Comparison of ENCODE assay signal across 9 mouse cellular contexts in the genomic region with DNA sequence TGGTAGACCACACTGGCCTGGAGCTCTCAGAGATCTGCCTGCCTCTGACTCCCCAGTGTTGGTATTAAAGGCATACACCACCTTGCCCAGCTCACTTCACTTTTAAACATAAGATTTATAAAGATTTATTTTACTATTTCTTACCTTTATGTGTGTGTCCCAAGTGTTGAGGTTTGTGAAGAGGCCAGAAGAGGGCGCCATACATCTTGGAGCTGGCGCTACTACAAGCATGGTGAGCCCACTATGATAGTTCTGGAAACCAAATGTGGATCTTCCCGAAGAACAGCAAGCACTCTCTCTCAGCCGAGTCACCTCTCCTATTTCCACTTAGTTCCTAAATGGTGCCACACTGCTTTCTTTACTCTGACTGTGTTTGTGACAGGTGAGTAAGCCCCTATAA. TPM values are rescaled to one million over a fixed set of nuclear protein-coding genes. Genes with fewer than 3 reads are reported as not detected.
DNase-seq lines count a peak whose midpoint lies in the region; ATAC-seq and TF ChIP-seq lines count a peak whose summit lies in the region.
"Had no signal": no experiment of that assay in that cellular context is flagged by ENCODE, and none has a peak within 500 bp of the region (broad histone marks: within the 10 kb centered on the region; RNA-seq: fewer than 3 reads in every experiment).

No protein-coding gene starts in this region.

- WGBS in hindbrain, embryonic 11.5 days: 45% methylated on average over 4 of the region's 4 CpGs
- 44% methylated on average over 4 of the region's 4 CpGs for WGBS in hindbrain, embryonic 10.5 days
- WGBS in midbrain, postnatal 0 days: 41% methylated on average over 4 of the region's 4 CpGs
- 42% methylated on average over 4 of the region's 4 CpGs for WGBS in midbrain, embryonic 13.5 days
- 39% methylated on average over 4 of the region's 4 CpGs for whole genome bisulfite sequencing in bone marrow, adult 2 months
- WGBS in cerebellum, adult 2 months: 32% methylated on average over 4 of the region's 4 CpGs
- WGBS in hindbrain, embryonic 13.5 days: 46% methylated on average over 4 of the region's 4 CpGs

- no peak overlapping the region for H3K9ac ChIP-seq in hindbrain, embryonic 11.5 days (ENCODE audit: low read depth, low read length)
- H3K9ac ChIP-seq in midbrain, postnatal 0 days (replicated peaks; ENCODE audit: low read length, poor library complexity, severe bottlenecking): no peak overlapping the region
- no peak overlapping the region for H3K9ac ChIP-seq in midbrain, embryonic 13.5 days (replicated peaks)
- H3K9ac ChIP-seq in hindbrain, embryonic 13.5 days: no peak overlapping the region

- peaks cover 12% of the 10 kb centered on the region; the same call in 1 of the 2 replicates for H3K27me3 ChIP-seq in hindbrain, embryonic 11.5 days (ENCODE audit: control insufficient read depth, insufficient read depth, low read length)
- peaks cover 46% of the 10 kb centered on the region for H3K27me3 ChIP-seq in hindbrain, embryonic 10.5 days (ENCODE audit: insufficient read depth, poor library complexity, severe bottlenecking)
- H3K27me3 ChIP-seq in midbrain, postnatal 0 days (ENCODE audit: insufficient read depth, low read length): peaks cover 9% of the 10 kb centered on the region; the same call in 1 of the 2 replicates
- H3K27me3 ChIP-seq in midbrain, embryonic 13.5 days: peaks cover 35% of the 10 kb centered on the region
- H3K27me3 ChIP-seq in cerebellum, adult 2 months (ENCODE audit: control insufficient read depth, insufficient read depth, low read length): no peaks in the 10 kb centered on the region
- peaks cover 39% of the 10 kb centered on the region for H3K27me3 ChIP-seq in hindbrain, embryonic 13.5 days

- no peak overlapping the region for H3K27ac ChIP-seq in hindbrain, embryonic 11.5 days (ENCODE audit: low read depth, low read length)
- no peak overlapping the region for H3K27ac ChIP-seq in hindbrain, embryonic 10.5 days
- H3K27ac ChIP-seq in midbrain, postnatal 0 days (ENCODE audit: low read depth, low read length): no peak overlapping the region
- no peak overlapping the region for H3K27ac ChIP-seq in midbrain, embryonic 13.5 days
- no peak overlapping the region for H3K27ac ChIP-seq in bone marrow, adult 2 months (ENCODE audit: control insufficient read depth, insufficient read depth, low read depth, low read length, poor library complexity)
- H3K27ac ChIP-seq in cerebellum, adult 2 months (ENCODE audit: insufficient read depth, low read length): no peak overlapping the region
- H3K27ac ChIP-seq in hindbrain, embryonic 13.5 days: no peak overlapping the region

- H3K36me3 ChIP-seq in hindbrain, embryonic 11.5 days (ENCODE audit: control insufficient read depth, insufficient read depth, low read length): no peaks in the 10 kb centered on the region
- H3K36me3 ChIP-seq in hindbrain, embryonic 10.5 days: no peaks in the 10 kb centered on the region
- no peaks in the 10 kb centered on the region for H3K36me3 ChIP-seq in midbrain, postnatal 0 days (ENCODE audit: insufficient read depth, low read length)
- H3K36me3 ChIP-seq in midbrain, embryonic 13.5 days: no peaks in the 10 kb centered on the region
- no peaks in the 10 kb centered on the region for H3K36me3 ChIP-seq in hindbrain, embryonic 13.5 days

- H3K4me2 ChIP-seq in hindbrain, embryonic 11.5 days (replicated peaks; ENCODE audit: low read depth, low read length): no peak overlapping the region
- no peak overlapping the region for H3K4me2 ChIP-seq in midbrain, postnatal 0 days (ENCODE audit: low read depth, low read length, poor library complexity, severe bottlenecking)
- no peak overlapping the region for H3K4me2 ChIP-seq in midbrain, embryonic 13.5 days (replicated peaks)
- H3K4me2 ChIP-seq in hindbrain, embryonic 13.5 days: no peak overlapping the region

- H3K4me1 ChIP-seq in hindbrain, embryonic 11.5 days (replicated peaks; ENCODE audit: control insufficient read depth, insufficient read depth, low read length): 0 out of 2 replicates have a peak, but pooled peaks cover 4% of the 10 kb centered on the region
- H3K4me1 ChIP-seq in hindbrain, embryonic 10.5 days (replicated peaks): peaks cover 14% of the 10 kb centered on the region
- H3K4me1 ChIP-seq in midbrain, postnatal 0 days (ENCODE audit: insufficient read depth, low read length): peaks cover 5% of the 10 kb centered on the region; the same call in 1 of the 2 replicates
- peaks cover 9% of the 10 kb centered on the region; the same call in 1 of the 2 replicates for H3K4me1 ChIP-seq in midbrain, embryonic 13.5 days (replicated peaks)
- no peaks in the 10 kb centered on the region; the same call in 1 of the 2 replicates for H3K4me1 ChIP-seq in bone marrow, adult 2 months (ENCODE audit: control insufficient read depth, insufficient read depth, low read length)
- H3K4me1 ChIP-seq in cerebellum, adult 2 months (ENCODE audit: control insufficient read depth, insufficient read depth, low read length): no peaks in the 10 kb centered on the region
- H3K4me1 ChIP-seq in hindbrain, embryonic 13.5 days (replicated peaks): peaks cover 9% of the 10 kb centered on the region

- H3K4me3 ChIP-seq in hindbrain, embryonic 11.5 days (ENCODE audit: low read depth, low read length): no peak overlapping the region
- no peak overlapping the region for H3K4me3 ChIP-seq in hindbrain, embryonic 10.5 days
- H3K4me3 ChIP-seq in midbrain, postnatal 0 days (ENCODE audit: low read depth, low read length): no peak overlapping the region
- no peak overlapping the region for H3K4me3 ChIP-seq in midbrain, embryonic 13.5 days (replicated peaks)
- no peak overlapping the region for H3K4me3 ChIP-seq in bone marrow, adult 2 months (replicated peaks; ENCODE audit: control insufficient read depth, low read depth, low read length)
- no peak overlapping the region for H3K4me3 ChIP-seq in cerebellum, adult 2 months (replicated peaks; ENCODE audit: insufficient read depth, low read depth, low read length)
- no peak overlapping the region for H3K4me3 ChIP-seq in hindbrain, embryonic 13.5 days

- no peaks in the 10 kb centered on the region for H3K9me3 ChIP-seq in hindbrain, embryonic 11.5 days (ENCODE audit: control insufficient read depth, low read length)
- H3K9me3 ChIP-seq in hindbrain, embryonic 10.5 days: no peaks in the 10 kb centered on the region
- no peaks in the 10 kb centered on the region for H3K9me3 ChIP-seq in midbrain, postnatal 0 days (ENCODE audit: low read length)
- no peaks in the 10 kb centered on the region for H3K9me3 ChIP-seq in midbrain, embryonic 13.5 days
- no peaks in the 10 kb centered on the region for H3K9me3 ChIP-seq in hindbrain, embryonic 13.5 days

- peak; percentile 44 for DNase-seq in hindbrain, embryonic 11.5 days (ENCODE audit: low spot score)
- DNase-seq in hindbrain, embryonic 10.5 days (ENCODE audit: low spot score): no peak
- peak; percentile 17 for DNase-seq in midbrain, postnatal 0 days (ENCODE audit: low spot score)
- DNase-seq in thymus, postnatal 0 days (ENCODE audit: low spot score): peak; percentile 61
- DNase-seq in cerebellum, adult 2 months: no peak

- ATAC-seq in hindbrain, embryonic 11.5 days (ENCODE audit: low FRiP score): no peak
- no peak for ATAC-seq in midbrain, postnatal 0 days (ENCODE audit: low FRiP score)
- no peak for ATAC-seq in midbrain, embryonic 13.5 days
- ATAC-seq in hindbrain, embryonic 13.5 days (ENCODE audit: low FRiP score): no peak

- peak; percentile 55 for TF ChIP-seq CTCF in midbrain, postnatal 0 days (IDR thresholded peaks at IDR 0.05)
- TF ChIP-seq CTCF in bone marrow, adult 2 months (IDR thresholded peaks at IDR 0.05; ENCODE audit: control insufficient read depth, insufficient read depth, low read length): peak; percentile 42; the same call in 1 of the 2 replicates
- TF ChIP-seq CTCF in cerebellum, adult 2 months (IDR thresholded peaks at IDR 0.05; ENCODE audit: borderline replicate concordance, insufficient read depth, low read depth, low read length): no peak

- TF ChIP-seq POLR2A in bone marrow, adult 2 months (IDR thresholded peaks at IDR 0.05; ENCODE audit: borderline replicate concordance, control insufficient read depth, low read depth, low read length): no peak
- TF ChIP-seq POLR2A in cerebellum, adult 2 months (IDR thresholded peaks at IDR 0.05; ENCODE audit: borderline replicate concordance, insufficient read depth, low read length): no peak

RNA-seq across cellular contexts. Expression of gene Opn4, which starts 12.3 kb away (rescaled TPM):
- not detected in 2 replicates for polyA plus RNA-seq in hindbrain, embryonic 11.5 days (2014; fragmentation: Nextera tagmentation; extraction: Ambion mirVana)
- 0.21 TPM in 1 of 2 replicates, not detected in the other for polyA plus RNA-seq in hindbrain, embryonic 10.5 days (2016; fragmentation: Nextera tagmentation; extraction: Ambion mirVana)
- total RNA-seq in midbrain, postnatal 0 days (2014; rRNA removed): not detected in 2 replicates
- 0.10 and 0.14 TPM in 2 replicates for polyA plus RNA-seq in midbrain, postnatal 0 days (2015; fragmentation: Nextera tagmentation; extraction: Ambion mirVana)
- 0.16 TPM in 1 of 2 replicates, not detected in the other for polyA plus RNA-seq in midbrain, embryonic 13.5 days (2015; fragmentation: Nextera tagmentation; extraction: Ambion mirVana)
- not detected in 2 replicates for polyA plus RNA-seq in bone marrow, adult 2 months (2011; ENCODE audit: insufficient read depth, insufficient read length, low replicate concordance, missing spikeins)
- polyA plus RNA-seq in thymus, postnatal 0 days (2015; fragmentation: Nextera tagmentation; extraction: Ambion mirVana): not detected in 2 replicates
- 0.17 and 0.33 TPM in 2 replicates for polyA plus RNA-seq in cerebellum, adult 2 months (2012; rRNA removed)
- polyA plus RNA-seq in hindbrain, embryonic 13.5 days (2015; fragmentation: Nextera tagmentation; extraction: Ambion mirVana): not detected in 2 replicates
- total RNA-seq: common myeloid progenitor, adult 5-6 weeks had no signal

RNA-seq across cellular contexts. Expression of gene Ldb3, which starts 23.7 kb away (rescaled TPM):
- 0.28 and 0.29 TPM in 2 replicates for polyA plus RNA-seq in hindbrain, embryonic 11.5 days (2014; fragmentation: Nextera tagmentation; extraction: Ambion mirVana)
- polyA plus RNA-seq in hindbrain, embryonic 10.5 days (2016; fragmentation: Nextera tagmentation; extraction: Ambion mirVana): 0.09 and 0.36 TPM in 2 replicates
- total RNA-seq in midbrain, postnatal 0 days (2014; rRNA removed): 1.6 and 1.7 TPM in 2 replicates
- 1.1 and 1.2 TPM in 2 replicates for polyA plus RNA-seq in midbrain, postnatal 0 days (2015; fragmentation: Nextera tagmentation; extraction: Ambion mirVana)
- 0.11 and 0.32 TPM in 2 replicates for polyA plus RNA-seq in midbrain, embryonic 13.5 days (2015; fragmentation: Nextera tagmentation; extraction: Ambion mirVana)
- 0.40 and 1.1 TPM in 2 replicates for polyA plus RNA-seq in bone marrow, adult 2 months (2011; ENCODE audit: insufficient read depth, insufficient read length, low replicate concordance, missing spikeins)
- 0.29 and 0.39 TPM in 2 replicates for polyA plus RNA-seq in thymus, postnatal 0 days (2015; fragmentation: Nextera tagmentation; extraction: Ambion mirVana)
- polyA plus RNA-seq in cerebellum, adult 2 months (2012; rRNA removed): 7.0 TPM in 2 replicates
- polyA plus RNA-seq in hindbrain, embryonic 13.5 days (2015; fragmentation: Nextera tagmentation; extraction: Ambion mirVana): 0.50 and 0.56 TPM in 2 replicates
- total RNA-seq: common myeloid progenitor, adult 5-6 weeks had no signal

Comparison
In these comparisons a context has a peak if more than half of its experiments do, and no peak if none do; other contexts are left out.
1. DNase-seq: peak in hindbrain, embryonic 11.5 days (single experiment), midbrain, postnatal 0 days (single experiment) and thymus, postnatal 0 days (single experiment); none in hindbrain, embryonic 10.5 days (single experiment) and cerebellum, adult 2 months (0 of 2).